Mouse (Mus musculus): ENCODE measurements at regions not wholly inside any gene's neighbourhood (a gene's known extent, or its start where the extent isn't known, plus 50 kb on each side); places are given as distances from the start of the nearest gene placed in this dataset.

GRCm38 (mm10) chr16:87001579-87001978, 352.4 kb upstream of the N6amt1 start:
- H3K27me3 ChIP-seq (ENCODE audit: control insufficient read depth, insufficient read depth, low read length, poor library complexity, severe bottlenecking): no peaks in the 10 kb centered on the region
- H3K36me3 ChIP-seq (ENCODE audit: control insufficient read depth, insufficient read depth, low read length, poor library complexity, severe bottlenecking): no peaks in the 10 kb centered on the region
- DNase-seq (ENCODE audit: low read depth, low spot score): no peak

GRCm38 (mm10) chr16:87001135-87001534, 352.9 kb upstream of the N6amt1 start:
- H3K36me3 ChIP-seq (ENCODE audit: control insufficient read depth, insufficient read depth, low read length, poor library complexity, severe bottlenecking): no peaks in the 10 kb centered on the region
- no peak for DNase-seq (ENCODE audit: low read depth, low spot score)
- H3K27me3 ChIP-seq (ENCODE audit: control insufficient read depth, insufficient read depth, low read length, poor library complexity, severe bottlenecking): no peaks in the 10 kb centered on the region

GRCm38 (mm10) chr16:86971691-86972090, 382.3 kb upstream of the N6amt1 start:
- Histone ChIP-seq H3K36me3 (ENCODE audit: control insufficient read depth, insufficient read depth, low read length, poor library complexity, severe bottlenecking) (no peaks in the 10 kb centered on the region), H3K27me3 (ENCODE audit: control insufficient read depth, insufficient read depth, low read length, poor library complexity, severe bottlenecking) (no peaks in the 10 kb centered on the region)
- no peak for DNase-seq (ENCODE audit: low read depth, low spot score)

DNA sequence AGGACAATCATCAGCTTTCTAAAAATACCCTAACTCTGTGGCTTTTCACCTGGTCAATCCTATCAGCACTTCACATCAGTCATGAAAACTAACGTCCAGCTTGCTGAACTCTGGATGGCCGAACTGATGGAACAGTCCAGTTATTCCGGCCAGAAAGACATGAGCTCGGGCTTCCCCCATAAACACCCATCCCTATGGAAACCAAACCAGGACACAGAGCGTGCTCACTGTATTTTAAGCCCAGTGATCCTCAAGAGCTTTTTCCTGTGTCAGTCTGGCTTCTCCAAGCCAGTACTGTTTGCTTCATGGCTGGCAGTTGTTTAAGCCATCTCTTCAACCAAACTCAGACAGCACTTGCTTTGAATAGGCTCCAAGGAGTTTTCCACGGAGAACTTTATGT, 404.3 kb upstream of the N6amt1 start:
- H3K36me3 ChIP-seq (ENCODE audit: control insufficient read depth, insufficient read depth, low read length, poor library complexity, severe bottlenecking): no peaks in the 10 kb centered on the region
- no peak for DNase-seq (ENCODE audit: low read depth, low spot score)
- H3K27me3 ChIP-seq (ENCODE audit: control insufficient read depth, insufficient read depth, low read length, poor library complexity, severe bottlenecking): no peaks in the 10 kb centered on the region

DNA sequence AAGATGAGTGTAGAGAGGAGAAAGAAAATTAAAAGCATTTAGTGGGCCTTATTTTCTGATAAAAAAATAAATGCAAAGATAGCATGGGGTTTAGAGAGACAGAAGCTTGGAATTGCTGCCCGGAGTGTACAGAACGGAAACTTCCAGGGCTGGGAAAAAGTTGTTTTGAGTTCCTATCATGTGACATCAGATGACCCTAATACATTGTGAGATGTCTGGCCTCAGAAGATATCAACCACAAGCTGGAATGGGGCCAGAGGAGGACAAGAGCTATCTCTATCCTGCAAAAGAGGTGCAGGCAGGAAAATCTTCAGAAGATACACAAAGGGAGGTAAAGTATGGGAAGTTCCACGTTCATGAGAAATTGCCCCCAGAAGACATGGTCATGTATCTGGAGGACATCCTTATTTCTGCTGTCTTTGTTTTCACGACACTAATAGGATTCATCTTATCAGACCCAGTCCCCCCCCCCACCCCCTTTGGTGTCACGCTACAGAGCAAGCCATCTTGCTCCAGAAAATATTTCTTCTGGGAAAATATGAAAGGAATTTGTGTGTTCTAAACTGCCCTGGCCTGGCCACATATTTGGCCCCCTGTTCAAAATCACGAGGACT, 408.3 kb upstream of the N6amt1 start:
- Histone ChIP-seq H3K27me3 (ENCODE audit: control insufficient read depth, insufficient read depth, low read length, poor library complexity, severe bottlenecking) (no peaks in the 10 kb centered on the region), H3K36me3 (ENCODE audit: control insufficient read depth, insufficient read depth, low read length, poor library complexity, severe bottlenecking) (no peaks in the 10 kb centered on the region)
- no peak for DNase-seq (ENCODE audit: low read depth, low spot score)

DNA sequence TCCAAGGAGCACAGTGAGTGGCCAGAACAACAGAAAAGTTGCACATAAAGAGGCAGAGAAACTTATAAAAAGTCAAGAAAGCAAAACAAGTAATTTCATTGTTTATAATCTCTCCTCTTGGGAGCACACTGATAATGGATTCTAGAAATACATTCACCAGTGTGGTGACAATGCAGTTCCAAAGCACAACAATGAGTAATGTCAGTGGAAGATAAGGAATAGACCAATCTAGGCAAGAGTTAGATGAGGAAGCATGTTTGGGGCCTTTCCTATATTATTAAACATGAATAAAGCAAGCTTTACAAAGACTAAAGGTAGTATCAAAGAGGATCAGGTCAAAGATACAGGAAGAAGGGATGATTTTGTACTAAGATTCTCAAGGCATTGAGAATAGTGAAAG, 408.9 kb upstream of the N6amt1 start:
- no peaks in the 10 kb centered on the region for H3K27me3 ChIP-seq (ENCODE audit: control insufficient read depth, insufficient read depth, low read length, poor library complexity, severe bottlenecking)
- DNase-seq (ENCODE audit: low read depth, low spot score): no peak
- H3K36me3 ChIP-seq (ENCODE audit: control insufficient read depth, insufficient read depth, low read length, poor library complexity, severe bottlenecking): no peaks in the 10 kb centered on the region

GRCm38 (mm10) chr16:86934989-86935388, 419.0 kb upstream of the N6amt1 start:
- no peaks in the 10 kb centered on the region for H3K27me3 ChIP-seq (ENCODE audit: control insufficient read depth, insufficient read depth, low read length, poor library complexity, severe bottlenecking)
- no peak for DNase-seq (ENCODE audit: low read depth, low spot score)
- no peaks in the 10 kb centered on the region for H3K36me3 ChIP-seq (ENCODE audit: control insufficient read depth, insufficient read depth, low read length, poor library complexity, severe bottlenecking)

DNA sequence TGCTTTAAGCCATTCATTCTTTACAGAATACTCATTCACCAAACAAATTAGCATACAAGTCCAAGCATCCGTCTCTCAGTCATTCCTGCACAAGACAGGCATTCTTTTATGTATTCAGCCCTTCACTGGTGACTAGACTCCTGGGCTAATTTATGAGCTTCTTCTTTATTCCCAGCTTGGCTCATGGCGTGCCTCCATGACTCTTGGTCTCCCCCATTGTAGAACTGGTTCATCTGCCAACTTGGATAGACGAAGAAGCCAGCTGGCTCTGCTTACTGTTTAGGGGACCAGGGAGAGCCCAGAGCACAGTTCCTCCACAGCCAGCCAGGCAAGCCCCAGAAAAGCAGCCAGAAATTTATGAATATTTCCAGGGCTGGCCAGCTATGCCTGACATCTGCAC, 421.2 kb upstream of the N6amt1 start:
- Histone ChIP-seq H3K36me3 (ENCODE audit: control insufficient read depth, insufficient read depth, low read length, poor library complexity, severe bottlenecking) (no peaks in the 10 kb centered on the region), H3K27me3 (ENCODE audit: control insufficient read depth, insufficient read depth, low read length, poor library complexity, severe bottlenecking) (no peaks in the 10 kb centered on the region)
- no peak for DNase-seq (ENCODE audit: low read depth, low spot score)

GRCm38 (mm10) chr16:86897967-86898710, 455.8 kb upstream of the N6amt1 start:
- no peak for DNase-seq (ENCODE audit: low read depth, low spot score)
- no peaks in the 10 kb centered on the region for H3K36me3 ChIP-seq (ENCODE audit: control insufficient read depth, insufficient read depth, low read length, poor library complexity, severe bottlenecking)
- H3K27me3 ChIP-seq (ENCODE audit: control insufficient read depth, insufficient read depth, low read length, poor library complexity, severe bottlenecking): no peaks in the 10 kb centered on the region

GRCm38 (mm10) chr16:86894982-86895381, 459.0 kb upstream of the N6amt1 start:
- no peaks in the 10 kb centered on the region for H3K36me3 ChIP-seq (ENCODE audit: control insufficient read depth, insufficient read depth, low read length, poor library complexity, severe bottlenecking)
- H3K27me3 ChIP-seq (ENCODE audit: control insufficient read depth, insufficient read depth, low read length, poor library complexity, severe bottlenecking): no peaks in the 10 kb centered on the region
- no peak for DNase-seq (ENCODE audit: low read depth, low spot score)

DNA sequence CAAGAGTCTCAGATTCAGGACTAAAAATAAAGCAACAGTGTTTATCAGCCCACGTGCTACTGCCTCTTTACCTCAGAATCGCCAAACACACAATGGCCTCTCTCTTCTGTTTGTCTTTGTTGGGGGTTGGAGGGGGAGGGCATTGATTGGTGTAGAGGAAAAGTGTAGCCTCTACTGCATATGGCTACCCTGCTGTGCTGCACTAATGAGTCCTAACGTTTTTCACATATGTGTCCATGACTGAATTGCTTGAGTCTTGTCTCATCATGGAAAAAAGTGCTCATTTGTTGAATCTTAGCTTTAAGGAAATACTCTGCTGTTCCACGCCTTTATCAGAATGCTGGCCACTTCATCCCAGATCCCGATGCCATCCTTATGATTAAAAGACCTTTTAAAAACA, 459.7 kb upstream of the N6amt1 start:
- DNase-seq (ENCODE audit: low read depth, low spot score): no peak
- Histone ChIP-seq H3K27me3 (ENCODE audit: control insufficient read depth, insufficient read depth, low read length, poor library complexity, severe bottlenecking) (no peaks in the 10 kb centered on the region), H3K36me3 (ENCODE audit: control insufficient read depth, insufficient read depth, low read length, poor library complexity, severe bottlenecking) (no peaks in the 10 kb centered on the region)

DNA sequence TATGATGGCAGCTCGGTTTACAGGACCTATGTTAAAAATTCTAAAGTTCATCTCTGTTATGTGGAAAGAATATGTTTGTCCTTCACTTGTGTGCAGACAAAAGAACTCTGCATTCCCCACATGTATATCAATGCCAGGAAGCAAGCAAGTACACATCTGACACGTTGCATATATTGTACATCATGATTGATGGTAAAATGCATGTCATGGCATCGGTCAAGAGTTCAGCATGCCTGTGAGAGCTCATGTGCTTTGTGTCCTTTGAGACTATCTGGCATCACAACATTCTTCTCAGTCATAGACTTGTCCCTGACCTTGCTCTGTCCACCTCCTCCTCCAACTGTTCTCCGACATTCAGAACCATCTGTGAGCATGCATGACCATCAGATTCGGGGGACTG, 465.6 kb upstream of the N6amt1 start:
- Histone ChIP-seq H3K36me3 (ENCODE audit: control insufficient read depth, insufficient read depth, low read length, poor library complexity, severe bottlenecking) (no peaks in the 10 kb centered on the region), H3K27me3 (ENCODE audit: control insufficient read depth, insufficient read depth, low read length, poor library complexity, severe bottlenecking) (no peaks in the 10 kb centered on the region)
- DNase-seq (ENCODE audit: low read depth, low spot score): no peak

GRCm38 (mm10) chr16:86887605-86888004, 466.4 kb upstream of the N6amt1 start:
- no peaks in the 10 kb centered on the region for H3K27me3 ChIP-seq (ENCODE audit: control insufficient read depth, insufficient read depth, low read length, poor library complexity, severe bottlenecking)
- H3K36me3 ChIP-seq (ENCODE audit: control insufficient read depth, insufficient read depth, low read length, poor library complexity, severe bottlenecking): no peaks in the 10 kb centered on the region
- no peak for DNase-seq (ENCODE audit: low read depth, low spot score)

DNA sequence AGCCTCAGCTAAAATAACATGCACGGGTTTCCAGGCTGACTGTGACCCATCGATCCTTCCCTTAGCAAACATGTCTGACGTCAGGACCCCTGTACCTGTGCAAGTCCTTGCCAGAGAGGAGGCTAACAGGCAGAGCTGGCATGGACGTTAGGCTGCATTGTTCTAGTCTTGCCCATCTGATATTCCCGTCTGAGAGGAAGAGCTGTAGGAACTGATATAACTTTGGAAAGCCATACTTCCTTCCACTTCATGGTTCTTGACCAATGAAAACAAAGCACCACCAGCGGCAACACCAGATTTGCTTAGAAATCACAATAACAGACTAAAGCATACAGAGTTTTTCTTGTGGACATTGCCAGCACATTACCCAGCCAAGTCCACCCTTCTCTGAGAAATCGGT, 470.1 kb upstream of the N6amt1 start:
- Histone ChIP-seq H3K27me3 (ENCODE audit: control insufficient read depth, insufficient read depth, low read length, poor library complexity, severe bottlenecking) (no peaks in the 10 kb centered on the region), H3K36me3 (ENCODE audit: control insufficient read depth, insufficient read depth, low read length, poor library complexity, severe bottlenecking) (no peaks in the 10 kb centered on the region)
- no peak for DNase-seq (ENCODE audit: low read depth, low spot score)

DNA sequence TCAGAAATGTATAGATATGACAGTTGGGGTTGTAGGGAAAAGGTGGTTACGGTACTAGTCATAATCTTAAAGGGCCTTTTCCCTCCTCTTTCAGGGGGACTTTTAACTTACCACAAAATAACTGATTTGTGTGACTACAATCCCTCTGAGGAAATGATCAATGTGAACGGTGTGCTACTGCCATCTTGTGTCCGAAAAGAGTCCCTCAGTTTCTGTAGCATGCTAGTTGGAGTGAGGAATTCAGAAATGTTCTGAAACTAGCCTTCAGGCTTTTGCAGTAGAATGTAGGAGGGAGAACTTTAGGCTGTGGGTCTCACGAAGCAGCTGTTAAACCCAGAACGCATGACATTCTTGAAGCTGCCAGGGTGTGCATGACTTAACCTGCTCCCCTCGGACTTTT, 471.5 kb upstream of the N6amt1 start:
- no peak for DNase-seq (ENCODE audit: low read depth, low spot score)
- no peaks in the 10 kb centered on the region for H3K27me3 ChIP-seq (ENCODE audit: control insufficient read depth, insufficient read depth, low read length, poor library complexity, severe bottlenecking)

GRCm38 (mm10) chr16:86881583-86881982, 472.4 kb upstream of the N6amt1 start:
- no peaks in the 10 kb centered on the region for H3K27me3 ChIP-seq (ENCODE audit: control insufficient read depth, insufficient read depth, low read length, poor library complexity, severe bottlenecking)
- H3K36me3 ChIP-seq (ENCODE audit: control insufficient read depth, insufficient read depth, low read length, poor library complexity, severe bottlenecking): no peaks in the 10 kb centered on the region
- no peak for DNase-seq (ENCODE audit: low read depth, low spot score)

More for the DNA sequence above, 471.5 kb upstream of the N6amt1 start:
- no peaks in the 10 kb centered on the region for H3K36me3 ChIP-seq (ENCODE audit: control insufficient read depth, insufficient read depth, low read length, poor library complexity, severe bottlenecking)

Data from splenic B cell, adult 2 months (primary cell).